Comparison of ENCODE assay signal across 9 mouse cellular contexts in the genomic region with DNA sequence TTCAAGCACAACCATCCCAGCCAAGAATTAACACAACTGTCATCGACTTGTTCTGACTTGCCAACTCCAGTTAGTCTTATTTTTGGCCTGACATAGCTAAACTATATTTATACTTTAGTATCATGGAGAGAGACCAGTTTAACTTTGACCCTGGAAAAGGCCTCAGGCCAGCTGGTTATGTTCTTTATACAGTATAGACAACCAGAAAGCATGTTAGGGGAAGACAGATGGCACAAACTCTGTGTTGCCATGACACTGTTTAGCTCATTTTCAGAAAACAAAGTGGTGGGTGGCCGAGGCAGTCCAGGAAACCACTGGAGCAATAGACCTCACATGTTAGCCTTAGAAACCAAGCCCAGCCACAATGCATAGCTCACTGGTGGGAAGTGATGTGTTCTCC.
DNase-seq lines count a peak whose midpoint lies in the region; ATAC-seq and TF ChIP-seq lines count a peak whose summit lies in the region.
"Had no signal": no experiment of that assay in that cellular context is flagged by ENCODE, and none has a peak within 500 bp of the region (broad histone marks: within the 10 kb centered on the region; RNA-seq: fewer than 3 reads in every experiment).

No protein-coding gene starts in this region.

- peak; percentile 38 for DNase-seq in kidney, postnatal 10 days
- no peak for DNase-seq in kidney, adult 2 months
- DNase-seq in heart, adult 9 months (ENCODE audit: low spot score in 2 of 2), result peak; percentile 49 to 61
- peak; percentile 52 for DNase-seq in mesoderm, embryonic 11.5 days (ENCODE audit: low read depth, low spot score)
- no peak for DNase-seq in thymus, adult 18-20 months
- no peak for DNase-seq in adrenal gland, adult 8-10 months

- no peaks in the 10 kb centered on the region for H3K9me3 ChIP-seq in intestine, embryonic 16.5 days (ENCODE audit: control insufficient read depth, low read length)
- H3K9me3 ChIP-seq: neural tube, embryonic 12.5 days had no signal

- no peak overlapping the region for H3K4me3 ChIP-seq in kidney, adult 2 months (ENCODE audit: insufficient read depth, low read depth, low read length)
- no peak overlapping the region for H3K4me3 ChIP-seq in intestine, embryonic 16.5 days (ENCODE audit: low read length)
- H3K4me3 ChIP-seq: neural tube, embryonic 12.5 days had no signal

- WGBS in kidney, adult 2 months, result 52% methylated on average over 2 of the region's 2 CpGs
- WGBS in intestine, embryonic 16.5 days, result 34% methylated on average over 2 of the region's 2 CpGs

- peak; percentile 82 for ATAC-seq in intestine, embryonic 16.5 days
- ATAC-seq: Patski had no signal

- H3K4me1 ChIP-seq in kidney, adult 2 months (ENCODE audit: control insufficient read depth, insufficient read depth, low read length), result no peaks in the 10 kb centered on the region
- H3K4me1 ChIP-seq in intestine, embryonic 16.5 days (ENCODE audit: control insufficient read depth, insufficient read depth, low read length), result no peaks in the 10 kb centered on the region; the same call in 1 of the 2 replicates
- H3K4me1 ChIP-seq: neural tube, embryonic 12.5 days had no signal

- no peaks in the 10 kb centered on the region for H3K36me3 ChIP-seq in kidney, adult 2 months (ENCODE audit: control insufficient read depth, insufficient read depth, low read length)
- H3K36me3 ChIP-seq in intestine, embryonic 16.5 days (ENCODE audit: control insufficient read depth, insufficient read depth, low read length), result no peaks in the 10 kb centered on the region
- H3K36me3 ChIP-seq: neural tube, embryonic 12.5 days had no signal

- H3K27ac ChIP-seq in kidney, adult 2 months (ENCODE audit: insufficient read depth, low read depth, low read length), result no peak overlapping the region
- no peak overlapping the region for H3K27ac ChIP-seq in intestine, embryonic 16.5 days (ENCODE audit: low read length)
- H3K27ac ChIP-seq: neural tube, embryonic 12.5 days had no signal

- no peak for TF ChIP-seq POLR2A in kidney, adult 2 months (IDR thresholded peaks at IDR 0.05; ENCODE audit: low read depth, low read length)

- H3K27me3 ChIP-seq in kidney, adult 2 months (replicated peaks; ENCODE audit: control insufficient read depth, insufficient read depth, low read length), result no peaks in the 10 kb centered on the region
- H3K27me3 ChIP-seq in intestine, embryonic 16.5 days (replicated peaks; ENCODE audit: control insufficient read depth, insufficient read depth, low read length), result no peaks in the 10 kb centered on the region
- H3K27me3 ChIP-seq: neural tube, embryonic 12.5 days; Patski had no signal

- no peak overlapping the region for H3K4me2 ChIP-seq in intestine, embryonic 16.5 days (ENCODE audit: low read depth, low read length)
- H3K4me2 ChIP-seq: neural tube, embryonic 12.5 days had no signal

- no peak overlapping the region for H3K9ac ChIP-seq in intestine, embryonic 16.5 days (ENCODE audit: low read depth, low read length)
- H3K9ac ChIP-seq: neural tube, embryonic 12.5 days had no signal

- no peak for TF ChIP-seq CTCF in kidney, adult 2 months (conservative IDR thresholded peaks at IDR 0.05; ENCODE audit: insufficient read depth, insufficient read length, low read depth, low read length)

Comparison
In these comparisons a context has a peak if more than half of its experiments do, and no peak if none do; other contexts are left out.
1. DNase-seq: peak in kidney, postnatal 10 days (single experiment), heart, adult 9 months (2 of 2) and mesoderm, embryonic 11.5 days (single experiment); none in kidney, adult 2 months (single experiment), thymus, adult 18-20 months (0 of 2) and adrenal gland, adult 8-10 months (single experiment).